Mouse (Mus musculus) erythroblast, embryonic 14.5 days (primary cell): ENCODE measurements around the gene Tecpr1.

ENCODE experiments used
- GATA1 ChIP-seq: IDR thresholded peaks from 2 replicates; pipeline ENCODE4 v1.6.1; 2012; ENCODE audit warnings: low read length, inconsistent platforms, mixed read lengths
- TAL1 ChIP-seq: IDR thresholded peaks from 3 replicates; pipeline ENCODE4 v1.6.1; 2012; ENCODE audit warnings: low read length, inconsistent platforms, mixed read lengths

GRCm38 (mm10) chr5:144247307-144247706, 23.9 kb upstream of the Tecpr1 start:
- no peak for TF ChIP-seq GATA1
- TF ChIP-seq TAL1, result no peak
